Mouse (Mus musculus) left cerebral cortex, postnatal 36 days (tissue): ENCODE results near the gene Thap4. TPM values are rescaled to one million over a fixed set of nuclear protein-coding genes. Genes with fewer than 3 reads are reported as not detected.

ENCODE experiments used
- DNase-seq, 2 experiments: peaks; one replicate each; pipeline ENCODE4 v3.0.0; 2021 to 2022; ENCODE audit warnings: low spot score in 2 of 2, mixed read lengths in 1 of 2
- intact Hi-C: fragments of 180-260 bp; cut with DNase I; formaldehyde crosslinking; loops from one replicate; pipeline ENCODE4 v1.15.1; 2025
- total RNA-seq, 2 experiments: library from RNA; stranded (reverse); gene quantifications; 2 replicates each; pipeline ENCODE4 v1.2.3; 2021

Gene Thap4
- total RNA-seq, 2 experiments from 2014 or later: 36.0 to 39.0 TPM

DNA sequence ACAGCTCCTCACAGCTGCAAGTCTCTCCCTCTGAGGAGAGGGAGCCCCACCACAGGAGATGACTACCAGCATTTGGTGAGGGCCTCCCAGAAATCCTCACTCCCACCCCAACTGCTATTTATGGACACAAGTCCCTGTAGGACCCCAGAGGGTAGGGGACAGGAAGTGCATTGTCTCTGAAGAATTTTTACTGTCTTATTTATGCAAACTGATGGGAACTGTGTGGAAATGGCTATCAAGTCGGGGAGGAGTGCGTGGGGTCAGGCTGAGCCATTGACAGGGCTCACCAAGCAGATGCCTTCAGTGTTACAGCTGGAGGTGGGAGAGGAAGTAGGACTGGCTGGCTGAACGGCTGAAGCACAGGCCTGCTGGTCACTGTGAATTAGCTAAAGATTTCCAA is 57.3 kb downstream of the Thap4 start:
- intact Hi-C loops: no loop called here
- DNase-seq: no peak

DNA sequence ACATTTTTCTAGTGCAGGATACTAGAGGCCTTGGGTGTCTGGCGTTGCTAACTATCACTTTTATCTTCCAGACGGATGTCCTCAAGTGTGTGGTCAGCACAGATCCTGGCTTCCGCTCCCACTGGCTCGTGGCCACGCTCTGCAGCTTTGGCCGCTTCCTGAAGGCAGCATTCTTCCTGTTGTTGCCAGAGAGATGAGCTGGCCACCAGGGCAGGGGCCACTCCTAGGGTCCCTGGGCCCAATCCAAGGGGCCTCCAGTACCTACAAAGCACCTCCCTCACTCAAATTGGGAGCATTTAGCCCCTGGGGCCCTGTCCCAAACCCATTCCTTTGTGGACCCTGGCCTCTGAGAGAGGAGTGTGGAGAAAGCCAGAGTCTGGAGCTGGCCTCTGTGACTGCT is 59.7 kb downstream of the Thap4 start:
- no peak for DNase-seq
- intact Hi-C loops: no loop called here

DNA sequence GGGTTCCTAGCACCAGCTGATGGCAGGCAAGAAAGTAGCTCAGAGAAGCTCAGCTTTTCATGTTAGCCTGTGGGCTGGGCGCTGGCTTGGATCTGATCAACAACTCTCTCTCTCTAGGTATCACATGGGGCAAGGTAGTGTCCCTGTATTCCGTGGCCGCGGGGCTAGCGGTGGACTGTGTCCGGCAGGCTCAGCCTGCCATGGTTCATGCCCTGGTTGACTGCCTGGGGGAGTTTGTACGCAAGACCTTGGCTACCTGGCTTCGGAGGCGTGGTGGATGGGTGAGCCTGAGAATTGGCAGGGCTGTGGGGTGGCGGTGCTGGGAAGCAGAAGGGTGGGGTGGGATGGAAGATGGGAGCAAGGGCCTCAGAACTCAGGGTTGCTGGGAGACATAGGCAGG is 60.7 kb downstream of the Thap4 start:
- DNase-seq: no peak
- intact Hi-C loops: no loop called here

DNA sequence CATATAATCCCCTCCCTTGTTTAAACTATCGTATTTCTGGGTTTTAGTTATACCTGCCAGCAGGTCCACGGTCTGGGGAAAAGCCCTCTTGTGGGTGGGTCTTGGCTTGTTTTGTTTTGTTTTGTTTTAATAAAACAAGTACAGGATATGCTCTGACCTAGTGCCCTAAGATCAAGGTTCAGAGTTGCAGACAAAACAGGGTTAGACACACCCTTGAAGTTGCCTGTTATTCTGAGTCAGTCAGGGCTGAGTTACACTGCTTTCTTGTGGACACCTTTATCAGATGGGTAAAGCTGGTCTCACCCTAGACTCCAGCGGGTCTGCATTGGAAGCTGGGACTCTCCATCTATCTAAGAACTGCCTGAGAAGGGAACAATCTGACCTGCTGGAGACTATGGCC is 61.2 kb downstream of the Thap4 start:
- DNase-seq: no peak
- intact Hi-C loops: no loop called here

DNA sequence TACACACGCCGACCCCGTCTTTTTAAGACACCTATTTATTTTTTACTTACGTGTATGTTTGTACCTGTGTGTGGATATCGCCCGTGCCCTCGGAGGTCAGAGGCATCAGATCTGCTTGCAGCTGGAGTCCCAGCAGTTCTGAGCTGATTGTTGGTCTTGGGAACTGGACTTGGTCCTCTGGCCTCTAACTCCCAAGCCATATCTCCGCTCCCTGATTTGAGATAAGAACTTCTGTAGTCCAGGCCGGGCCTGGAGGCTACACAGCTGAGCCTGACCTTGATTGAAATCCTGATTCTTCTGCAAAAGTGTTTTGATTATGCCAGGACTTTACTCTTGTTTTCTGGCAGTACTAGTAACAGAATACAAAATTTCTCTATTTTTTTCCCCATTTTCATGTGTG is 61.9 kb downstream of the Thap4 start:
- DNase-seq: no peak
- intact Hi-C loops: no loop called here

DNA sequence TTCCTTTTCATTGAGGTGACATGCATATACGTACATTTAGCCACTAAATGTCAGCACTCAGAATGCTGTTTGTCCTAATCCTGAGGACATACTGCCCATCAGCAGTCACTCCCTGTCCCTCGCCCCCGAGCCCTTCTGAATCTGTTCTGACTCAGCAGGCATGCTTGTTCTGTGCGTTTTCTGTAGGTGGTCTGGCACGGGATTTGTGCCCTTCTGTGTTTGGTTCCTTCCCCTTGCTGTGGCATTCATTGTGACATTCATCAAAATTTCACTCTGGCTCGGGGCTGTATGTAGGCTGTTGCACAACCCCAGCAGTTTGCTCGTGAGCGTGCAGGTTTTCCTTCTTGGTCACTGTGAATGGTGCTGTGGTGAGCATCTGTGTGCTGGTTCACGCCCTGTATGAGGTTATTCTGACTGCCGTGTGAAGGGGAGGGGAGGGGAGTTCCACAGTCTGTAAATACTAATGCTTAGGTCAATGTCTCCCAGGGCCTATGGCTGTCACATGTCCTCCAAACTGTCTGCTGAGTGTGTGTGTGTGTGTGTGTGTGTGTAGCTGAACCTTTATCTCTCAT is 62.8 kb downstream of the Thap4 start:
- peak in 1 of 2 experiments; percentile 31 for DNase-seq

DNA sequence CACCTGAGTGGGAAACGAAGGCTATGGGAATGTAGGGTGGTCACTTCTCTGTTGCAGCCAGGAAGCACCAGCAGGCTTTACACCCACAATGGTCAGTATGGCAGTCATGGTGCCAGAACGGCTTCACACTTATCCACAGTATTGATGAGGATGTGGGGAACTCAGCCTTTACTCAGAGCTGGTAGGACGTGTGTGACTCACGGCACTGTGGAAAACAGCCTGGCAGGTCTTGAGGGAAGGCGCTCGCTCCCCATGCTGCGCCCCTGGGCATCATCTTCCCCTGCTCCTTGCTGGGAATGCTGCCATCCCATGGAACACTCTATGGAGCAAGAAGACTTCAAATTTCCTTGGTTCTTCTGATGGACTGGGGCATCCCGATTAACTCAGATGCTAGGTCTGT is 63.6 kb downstream of the Thap4 start:
- intact Hi-C loops: no loop called here
- DNase-seq: no peak

More for the DNA sequence above, 62.8 kb downstream of the Thap4 start:
- intact Hi-C loops: no loop called here

DNA sequence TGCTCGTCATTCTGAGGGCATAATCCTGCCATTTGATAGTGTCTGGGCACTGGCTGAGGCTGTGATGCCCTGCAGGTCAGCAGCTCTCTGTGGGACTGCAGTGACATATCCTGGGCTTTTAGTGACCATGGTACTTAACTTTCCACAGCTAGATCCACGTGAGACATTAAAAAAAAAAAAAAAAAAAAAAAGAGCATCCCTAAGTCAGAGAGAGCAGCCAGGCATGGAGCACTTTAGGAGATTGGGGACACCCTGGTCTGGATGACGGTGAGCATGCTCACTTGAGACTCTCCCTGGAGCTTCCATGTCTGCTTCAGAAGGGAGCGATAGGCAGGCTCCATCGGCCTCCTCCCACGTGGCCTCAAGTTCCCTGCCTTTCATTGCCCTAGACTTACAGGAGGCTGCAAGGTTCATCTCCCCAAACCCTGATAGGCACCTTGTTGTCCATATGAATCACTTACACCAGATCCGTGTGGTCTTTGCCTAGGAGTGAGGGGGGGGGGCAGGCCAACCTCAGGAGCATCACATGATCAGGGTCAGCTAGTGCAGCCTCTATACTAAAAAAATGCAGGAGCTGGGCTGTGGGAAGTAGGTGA is 64.7 kb downstream of the Thap4 start:
- intact Hi-C loops: no loop called here
- no peak for DNase-seq

DNA sequence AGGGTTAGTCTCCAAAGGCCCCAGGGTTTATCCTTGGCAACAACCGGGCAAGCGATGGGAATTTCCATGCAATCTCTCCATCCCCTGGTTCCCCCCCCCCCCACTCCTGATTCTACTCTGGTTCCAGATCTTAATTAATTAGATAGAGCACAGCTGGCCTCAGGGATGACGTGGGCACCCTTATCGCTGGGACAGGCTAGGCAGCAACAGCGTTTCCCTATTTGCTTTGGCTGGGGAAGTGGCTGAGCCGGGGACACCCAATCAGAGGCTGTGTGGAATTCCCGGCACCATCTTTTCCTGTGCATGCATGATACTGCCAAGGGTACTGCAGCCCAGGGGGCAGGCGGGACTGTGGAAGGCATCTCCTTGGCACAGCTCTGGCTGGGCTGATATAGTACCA is 66.5 kb downstream of the Thap4 start:
- intact Hi-C loops: no loop called here
- no peak for DNase-seq

DNA sequence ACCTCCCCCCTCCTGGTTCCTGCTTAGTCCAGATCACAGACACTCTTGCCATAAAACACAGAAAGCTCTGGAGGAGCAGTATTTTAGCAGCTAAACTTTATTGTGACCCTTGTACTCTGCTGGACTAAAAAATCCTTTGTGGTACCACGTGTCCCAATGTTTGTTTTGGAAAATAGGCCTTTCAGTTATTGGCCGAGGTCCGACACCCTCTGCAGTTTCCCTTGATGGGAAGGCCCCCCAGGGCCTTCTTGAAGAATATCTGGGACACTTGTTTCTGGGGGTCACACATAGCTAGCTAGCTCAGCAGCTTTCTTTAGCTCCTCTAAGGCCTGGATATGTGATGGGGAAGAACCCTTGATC is 67.7 kb downstream of the Thap4 start:
- intact Hi-C loops: loop anchor here (2.0 kb wide), 1 partner anchor 52 kb away; no protein-coding TSS in a partner anchor
- DNase-seq: no peak

DNA sequence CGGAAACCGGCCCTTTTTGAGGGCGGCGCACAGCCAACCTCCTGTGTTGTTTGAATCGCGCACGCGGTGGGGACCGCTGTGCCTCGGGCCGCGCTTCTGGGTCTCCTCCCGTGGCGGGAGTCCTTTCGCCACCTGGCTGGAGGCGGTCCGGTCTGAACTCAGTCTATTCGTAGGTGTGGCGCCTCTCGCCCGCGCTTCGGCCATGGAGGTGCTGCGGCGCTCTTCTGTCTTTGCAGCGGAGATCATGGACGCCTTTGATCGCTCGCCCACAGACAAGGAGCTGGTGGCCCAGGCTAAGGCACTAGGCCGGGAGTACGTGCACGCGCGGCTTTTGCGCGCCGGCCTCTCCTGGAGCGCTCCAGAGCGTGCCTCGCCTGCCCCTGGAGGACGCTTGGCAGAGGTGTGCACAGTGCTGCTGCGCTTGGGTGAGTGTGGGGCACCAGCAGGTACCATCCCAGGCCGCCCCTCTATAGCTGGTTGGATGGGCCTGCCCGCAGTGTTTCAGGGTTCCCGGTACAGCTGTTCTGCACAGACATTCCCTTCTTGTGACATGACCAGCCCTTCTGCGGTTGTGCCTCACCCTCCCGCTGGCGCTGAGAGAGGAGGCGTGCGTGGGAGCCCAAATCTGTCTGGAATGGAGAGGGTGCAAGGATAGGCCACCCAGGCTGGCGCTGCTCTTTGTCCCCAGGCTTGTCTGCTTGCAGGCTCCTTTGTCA is 68.3 kb downstream of the Thap4 start:
- intact Hi-C loops: loop anchor here (2.0 kb wide), 1 partner anchor 52 kb away; no protein-coding TSS in a partner anchor
- DNase-seq: peak; percentile 67 to 70

DNA sequence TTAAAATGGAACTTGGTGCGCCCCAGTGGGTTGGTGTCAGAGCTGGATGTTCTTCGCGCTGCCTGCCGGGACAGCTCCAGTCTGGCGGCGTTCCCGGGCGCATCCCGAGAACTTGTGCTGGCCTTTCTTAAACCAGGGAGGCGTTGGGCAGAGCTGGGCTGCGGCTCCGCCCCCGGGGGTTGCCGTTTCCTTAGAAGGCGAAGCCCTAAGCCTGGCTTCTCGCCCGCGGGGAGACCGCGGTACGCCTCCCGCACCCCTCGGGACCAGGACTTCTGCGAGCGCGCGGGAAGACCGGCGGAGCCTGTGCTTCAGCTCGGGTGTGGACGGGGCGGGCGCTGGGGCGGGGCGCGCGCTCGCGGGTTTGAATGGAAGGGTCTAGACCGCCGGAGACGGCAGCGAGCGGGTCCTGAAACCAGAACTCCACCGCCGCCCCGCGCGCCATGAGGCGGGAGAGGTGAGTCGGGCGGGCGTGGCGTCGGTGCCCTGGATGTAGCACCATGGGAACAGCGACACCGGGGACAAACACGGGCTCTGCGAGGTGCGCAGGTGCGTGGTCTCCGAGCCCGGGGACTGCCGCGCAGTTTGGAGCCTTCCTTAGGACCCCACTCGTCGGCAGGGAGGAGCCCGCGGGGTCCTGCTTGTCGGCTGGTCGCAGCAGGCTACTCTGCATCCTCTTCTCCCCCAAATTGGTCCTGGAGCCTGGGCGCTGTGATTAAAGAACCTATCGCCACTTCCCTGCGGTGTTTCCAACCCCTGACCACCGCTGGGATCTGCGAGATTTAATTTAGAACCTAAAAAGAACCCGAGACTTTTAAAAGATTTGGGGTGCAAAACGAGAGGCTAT is 69.0 kb downstream of the Thap4 start, which contains the start of gene Bok:
Gene Bok (plus strand): TSS at position 260 of the 844 bp plus-strand sequence.
- intact Hi-C loops: loop anchor here (2.0 kb wide), 1 partner anchor 51 kb away; no protein-coding TSS in a partner anchor

DNA sequence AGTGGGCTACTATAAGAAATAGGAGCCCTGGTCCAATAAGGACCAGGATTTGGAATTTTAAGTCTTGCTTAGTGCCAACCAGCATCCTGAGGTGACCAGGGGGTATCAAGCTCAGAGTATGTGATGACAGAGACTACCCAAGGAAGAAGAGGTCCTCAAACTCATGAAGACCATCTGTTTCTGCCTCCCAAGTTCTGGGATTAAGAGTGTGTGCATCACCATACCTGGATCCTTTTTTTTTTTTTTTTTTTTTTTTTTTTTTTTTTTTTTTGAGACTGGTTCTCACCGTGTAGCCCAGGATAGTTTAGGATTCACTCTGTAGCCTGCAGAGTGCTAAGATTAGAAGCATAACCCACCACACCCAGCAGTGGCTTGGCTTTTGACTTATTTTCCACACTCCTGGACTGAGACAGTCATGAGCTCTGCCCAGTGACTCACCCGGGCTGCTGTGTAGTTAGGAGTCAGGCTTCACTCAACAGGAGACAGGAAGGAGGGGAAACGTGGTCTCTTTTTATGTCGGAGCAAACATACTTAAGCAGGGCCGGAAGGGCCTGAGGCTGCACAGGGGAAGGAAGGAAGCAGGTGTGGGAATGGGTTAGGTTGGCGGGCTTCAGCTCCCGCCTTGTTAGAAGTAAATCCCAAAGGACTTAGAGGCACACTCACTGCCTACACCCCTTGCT is 74.6 kb downstream of the Thap4 start:
- intact Hi-C loops: no loop called here
- DNase-seq: no peak

More for the DNA sequence above, 69.0 kb downstream of the Thap4 start, which contains the start of gene Bok:
- peak; percentile 54 to 67 for DNase-seq

DNA sequence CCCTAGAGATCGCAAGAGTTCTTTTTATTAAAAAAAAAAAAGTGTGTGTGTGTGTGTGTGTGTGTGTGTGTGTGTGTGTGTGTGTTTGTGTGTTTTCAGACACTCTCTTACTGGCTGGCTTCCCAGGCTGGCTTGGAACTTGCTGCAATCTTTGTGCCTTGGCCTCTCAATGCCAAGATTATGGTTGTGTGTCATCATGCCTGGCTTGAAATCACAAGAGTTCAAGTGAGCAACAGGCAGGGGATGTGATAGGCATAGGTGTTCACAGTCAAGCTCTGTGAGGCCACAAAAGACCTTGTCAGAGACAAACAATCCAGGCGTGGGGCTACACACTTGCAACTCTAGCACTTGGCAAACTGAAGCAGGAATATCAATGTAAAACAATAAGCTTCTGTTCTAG is 76.3 kb downstream of the Thap4 start:
- intact Hi-C loops: no loop called here
- DNase-seq: no peak

DNA sequence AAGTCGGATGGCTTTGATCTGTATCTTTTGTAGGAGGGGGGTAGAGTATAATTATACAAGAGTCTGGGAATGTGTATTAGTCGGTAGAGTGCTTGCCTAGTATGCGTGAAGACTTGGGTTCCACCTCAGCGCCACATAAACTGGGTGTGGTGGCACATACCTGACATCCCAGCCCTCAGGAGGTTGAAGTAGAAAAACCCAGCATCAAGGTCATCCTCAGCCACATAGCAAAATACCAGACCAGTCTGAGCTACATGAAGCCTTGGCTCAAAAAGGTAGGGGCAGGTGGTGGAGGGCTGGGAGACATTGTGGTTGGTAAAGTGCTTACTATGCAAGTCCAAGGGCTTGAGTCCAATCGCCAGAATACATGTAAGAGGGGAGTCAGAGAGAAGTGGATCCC is 82.0 kb downstream of the Thap4 start:
- intact Hi-C loops: no loop called here
- DNase-seq: no peak

DNA sequence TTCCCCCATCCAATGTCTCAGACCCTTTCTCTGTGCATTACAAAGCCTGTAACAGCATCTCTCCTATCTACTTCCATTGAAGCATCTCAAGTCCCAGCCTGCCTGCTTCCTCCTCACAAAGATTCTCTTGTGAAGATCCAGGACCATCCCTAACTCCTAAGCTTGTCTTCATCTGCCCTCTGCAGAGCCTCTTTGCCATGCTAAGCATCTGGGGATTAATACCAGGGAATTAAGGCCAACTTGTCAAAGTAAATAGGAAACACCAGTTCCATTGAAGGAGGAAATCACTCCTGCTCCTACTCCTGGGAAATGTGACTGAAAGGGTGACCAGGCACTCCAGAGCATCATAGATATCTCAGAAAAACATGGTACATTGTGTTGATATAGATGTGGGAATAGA is 84.7 kb downstream of the Thap4 start:
- intact Hi-C loops: loop anchor here (2.0 kb wide), 1 partner anchor 57 kb away; no protein-coding TSS in a partner anchor
- no peak for DNase-seq

DNA sequence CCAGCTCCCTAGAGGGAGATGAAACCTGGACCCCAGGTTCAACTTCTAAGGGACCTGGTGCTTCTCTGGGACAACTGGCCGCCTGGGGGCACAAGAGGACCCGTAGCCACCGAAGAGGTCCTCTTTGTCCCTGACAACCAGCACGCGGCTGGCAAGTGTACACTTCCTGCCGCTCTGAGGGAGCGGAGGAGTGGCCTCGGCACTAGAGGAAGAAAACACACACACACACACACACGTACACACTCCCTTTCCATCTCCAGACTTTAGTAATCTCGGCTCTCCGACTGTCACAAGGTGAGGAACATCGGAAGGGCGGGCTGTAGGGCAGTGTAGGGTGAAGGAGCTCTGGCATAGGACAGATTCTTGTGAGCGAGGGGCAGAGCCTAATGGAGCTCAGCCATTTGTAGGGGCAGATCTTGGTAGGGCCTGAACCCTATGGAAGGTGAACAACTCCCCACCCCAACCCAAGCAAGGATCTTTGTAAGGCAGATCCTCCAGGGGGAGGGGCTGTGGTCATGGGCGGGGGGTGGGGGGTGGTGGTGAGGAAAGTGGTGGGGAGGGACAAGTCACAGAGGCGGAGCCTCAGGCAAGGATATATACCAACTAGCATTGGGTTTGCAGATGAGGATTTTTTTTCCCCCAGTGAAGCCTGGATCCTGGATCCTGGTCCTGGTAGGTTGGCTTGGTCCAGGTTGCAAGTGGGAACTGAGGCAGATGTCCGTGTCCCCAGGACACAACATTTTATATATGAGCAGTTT is 85.7 kb downstream of the Thap4 start:
- intact Hi-C loops: loop anchor here (2.0 kb wide), 1 partner anchor 58 kb away; no protein-coding TSS in a partner anchor
- DNase-seq: peak in 1 of 2 experiments; percentile 40

DNA sequence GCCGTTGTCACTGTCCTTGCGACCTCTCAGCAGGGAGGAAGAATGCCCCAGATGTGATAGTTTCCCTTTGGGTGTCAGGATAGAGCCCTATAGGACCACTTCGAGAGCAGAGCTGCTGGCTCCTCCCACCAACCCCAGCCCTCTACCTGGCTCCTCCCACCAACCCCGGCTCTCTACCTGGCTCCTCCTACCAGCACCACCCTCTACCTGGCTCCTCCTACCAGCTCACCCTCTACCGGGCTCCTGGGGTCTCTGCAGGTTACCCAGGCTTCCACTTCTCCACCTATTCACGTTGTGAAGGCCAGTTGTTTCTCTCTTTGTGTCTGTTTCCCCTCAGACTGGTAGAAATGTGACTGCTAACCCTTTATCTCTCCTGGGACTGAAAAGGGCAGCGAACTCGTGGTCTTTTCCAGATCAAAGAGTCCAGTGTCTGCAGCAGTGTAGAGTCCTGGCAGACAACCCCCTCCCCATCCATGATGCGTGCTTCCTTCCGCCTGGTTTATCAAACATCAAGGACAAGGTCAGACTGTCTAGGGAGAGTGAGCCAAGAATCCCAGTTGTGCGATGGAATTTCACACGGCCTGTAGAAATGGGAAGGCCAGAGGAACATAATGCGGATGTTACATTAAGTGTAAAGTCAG is 86.8 kb downstream of the Thap4 start:
- intact Hi-C loops: loop anchor here (2.0 kb wide), 1 partner anchor 59 kb away; no protein-coding TSS in a partner anchor
- no peak for DNase-seq
